Mouse (Mus musculus) CH12.LX (cell line): ENCODE data around the gene Grin3b. TPM values are rescaled to one million over a fixed set of nuclear protein-coding genes. Genes with fewer than 3 reads are reported as not detected.

Experiments
- DNase-seq: peaks from one replicate; pipeline ENCODE4 v3.0.0-alpha.2; 2013; ENCODE audit errors: extremely low read depth
- H3K27ac ChIP-seq: 2 replicates; pipeline ENCODE4 v1.5.1; 2012; ENCODE audit warnings: low read depth, mild to moderate bottlenecking, control low read depth, moderate library complexity; ENCODE audit not compliant: insufficient read depth
- H3K27me3 ChIP-seq: replicated peaks from 2 replicates; pipeline ENCODE3; 2012; ENCODE audit warnings: inconsistent platforms
- H3K36me3 ChIP-seq, 2 experiments: replicated peaks in 1 of 2; 2 replicates each; pipeline versions ENCODE3 to v1.6.1; 2012; ENCODE audit warnings: inconsistent platforms in 1 of 2, low read length in 1 of 2, mild to moderate bottlenecking in 1 of 2, mixed read lengths in 1 of 2, moderate library complexity in 1 of 2; ENCODE audit not compliant: control insufficient read depth in 1 of 2, insufficient read depth in 1 of 2
- H3K4me1 ChIP-seq, 2 experiments: 2 replicates each; pipeline ENCODE4 v1.6.1; 2012; ENCODE audit warnings: inconsistent platforms in 1 of 2, moderate library complexity in 1 of 2; ENCODE audit not compliant: insufficient read depth in 2 of 2, control insufficient read depth in 1 of 2
- H3K4me2 ChIP-seq: 2 replicates; pipeline ENCODE4 v1.6.1; 2012; ENCODE audit warnings: low read depth, mild to moderate bottlenecking, control low read depth; ENCODE audit not compliant: poor library complexity, insufficient read depth, severe bottlenecking
- H3K4me3 ChIP-seq, 3 experiments: fragments of 150-350 bp in 1 of 3; sonication (generic) in 1 of 3; replicated peaks in 1 of 3; 2 replicates each; pipeline versions ENCODE3 to v1.5.1; 2011 to 2012; ENCODE audit warnings: low read depth in 2 of 3, low read length in 2 of 3, mild to moderate bottlenecking in 2 of 3, moderate library complexity in 2 of 3, control low read depth in 1 of 3, improper control_type of control experiment in 1 of 3, inconsistent platforms in 1 of 3, mixed read lengths in 1 of 3; ENCODE audit not compliant: poor library complexity in 1 of 3
- H3K79me2 ChIP-seq: replicated peaks from 2 replicates; pipeline ENCODE4 v1.6.1; 2012; ENCODE audit warnings: mild to moderate bottlenecking, moderate library complexity; ENCODE audit not compliant: control insufficient read depth, poor library complexity, insufficient read depth, severe bottlenecking; ENCODE audit errors: extremely low read depth
- H3K9ac ChIP-seq: 2 replicates; pipeline ENCODE4 v1.6.1; 2012; ENCODE audit warnings: low read depth, mild to moderate bottlenecking, control low read depth, moderate library complexity; ENCODE audit not compliant: insufficient read depth
- H3K9me3 ChIP-seq: replicated peaks from 2 replicates; pipeline ENCODE3; 2012; ENCODE audit warnings: low read length, inconsistent platforms, mixed read lengths
- CHD2 ChIP-seq: IDR thresholded peaks from 2 replicates; pipeline ENCODE4 v1.6.1; 2011; ENCODE audit warnings: low read length, improper control_type of control experiment
- CTCF ChIP-seq, 2 experiments: IDR thresholded peaks in 1 of 2; conservative IDR thresholded peaks in 1 of 2; 2 replicates each; pipeline ENCODE4 v1.5.1; 2011 to 2012; ENCODE audit warnings: low read depth in 2 of 2, low read length in 2 of 2, improper control_type of control experiment in 1 of 2, inconsistent platforms in 1 of 2, mild to moderate bottlenecking in 1 of 2, moderate library complexity in 1 of 2
- E2F4 ChIP-seq: IDR thresholded peaks from 2 replicates; pipeline ENCODE4 v1.6.1; 2011; ENCODE audit warnings: low read depth, low read length, improper control_type of control experiment; ENCODE audit not compliant: insufficient replicate concordance
- ELF1 ChIP-seq: IDR thresholded peaks from 2 replicates; pipeline ENCODE4 v1.6.1; 2014; ENCODE audit warnings: low read depth, mild to moderate bottlenecking, inconsistent platforms, low read length, improper control_type of control experiment
- EP300 ChIP-seq: IDR thresholded peaks from 2 replicates; pipeline ENCODE4 v1.6.1; 2011; ENCODE audit warnings: low read length, improper control_type of control experiment
- ETS1 ChIP-seq: conservative IDR thresholded peaks from 2 replicates; pipeline ENCODE4 v1.6.1; 2012; ENCODE audit warnings: low read depth, mild to moderate bottlenecking, inconsistent platforms, low read length, improper control_type of control experiment, moderate library complexity
- HCFC1 ChIP-seq: IDR thresholded peaks from 2 replicates; pipeline ENCODE4 v1.6.1; 2012; ENCODE audit warnings: low read depth, mild to moderate bottlenecking, inconsistent platforms, low read length, improper control_type of control experiment
- IRF4 ChIP-seq: IDR thresholded peaks from 2 replicates; pipeline ENCODE4 v1.6.1; 2014; ENCODE audit warnings: low read depth, mild to moderate bottlenecking, inconsistent platforms, low read length, improper control_type of control experiment
- JUN ChIP-seq: IDR thresholded peaks from 2 replicates; pipeline ENCODE4 v1.6.1; 2011; ENCODE audit warnings: low read depth, mild to moderate bottlenecking, low read length, improper control_type of control experiment, moderate library complexity; ENCODE audit not compliant: insufficient read depth
- KAT2A ChIP-seq: IDR thresholded peaks from 2 replicates; pipeline ENCODE4 v1.6.1; 2012; ENCODE audit warnings: low read length, improper control_type of control experiment, inconsistent platforms; ENCODE audit not compliant: insufficient replicate concordance
- MAX ChIP-seq: IDR thresholded peaks from 2 replicates; pipeline ENCODE4 v1.6.1; 2011; ENCODE audit warnings: low read length, improper control_type of control experiment
- MAZ ChIP-seq: IDR thresholded peaks from 2 replicates; pipeline ENCODE4 v1.6.1; 2012; ENCODE audit warnings: low read depth, mild to moderate bottlenecking, inconsistent platforms, low read length, improper control_type of control experiment, moderate library complexity
- MEF2A ChIP-seq: IDR thresholded peaks from 2 replicates; pipeline ENCODE4 v1.6.1; 2014; ENCODE audit warnings: low read depth, mild to moderate bottlenecking, inconsistent platforms, low read length, improper control_type of control experiment, borderline replicate concordance
- POLR2A ChIP-seq: IDR thresholded peaks from 2 replicates; pipeline ENCODE4 v1.6.1; 2011; ENCODE audit warnings: low read depth, mild to moderate bottlenecking, improper control_type of control experiment, low read length
- POLR2AphosphoS2 ChIP-seq: IDR thresholded peaks from 2 replicates; pipeline ENCODE4 v1.6.1; 2011; ENCODE audit warnings: low read depth, low read length, improper control_type of control experiment
- RAD21 ChIP-seq: IDR thresholded peaks from 2 replicates; pipeline ENCODE4 v1.6.1; 2011; ENCODE audit warnings: low read depth, mild to moderate bottlenecking, low read length, improper control_type of control experiment, moderate library complexity
- RCOR1 ChIP-seq: conservative IDR thresholded peaks from 2 replicates; pipeline ENCODE4 v1.6.1; 2012; ENCODE audit warnings: low read depth, mild to moderate bottlenecking, inconsistent platforms, low read length, improper control_type of control experiment
- SMC3 ChIP-seq: IDR thresholded peaks from 2 replicates; pipeline ENCODE4 v1.6.1; 2011; ENCODE audit warnings: low read depth, low read length, improper control_type of control experiment
- TBP ChIP-seq: conservative IDR thresholded peaks from 2 replicates; pipeline ENCODE4 v1.6.1; 2011; ENCODE audit warnings: low read depth, low read length, improper control_type of control experiment
- TCF12 ChIP-seq: IDR thresholded peaks from 2 replicates; pipeline ENCODE4 v1.6.1; 2014; ENCODE audit warnings: low read depth, mild to moderate bottlenecking, inconsistent platforms, low read length, improper control_type of control experiment
- USF2 ChIP-seq: conservative IDR thresholded peaks from 2 replicates; pipeline ENCODE4 v1.6.1; 2011; ENCODE audit warnings: low read depth, low read length, improper control_type of control experiment
- ZKSCAN1 ChIP-seq: IDR thresholded peaks from 2 replicates; pipeline ENCODE4 v1.6.1; 2012; ENCODE audit warnings: low read depth, inconsistent platforms, low read length, improper control_type of control experiment, borderline replicate concordance
- ZMIZ1 ChIP-seq: IDR thresholded peaks from 2 replicates; pipeline ENCODE4 v1.6.1; 2012; ENCODE audit warnings: low read depth, mild to moderate bottlenecking, inconsistent platforms, low read length, improper control_type of control experiment
- dilution Hi-C: fragments of 300-500 bp; cut with MboI; formaldehyde crosslinking; loops from 2 replicates; pipeline ENCODE4 v1.14.3; 2020; ENCODE audit warnings: low sequenced_read_pairs; ENCODE audit not compliant: extremely low pct_unique_long_range_greater_than_20kb, extremely low pct_ligation_motif_present
- in situ Hi-C: fragments of 300-500 bp; cut with MboI; formaldehyde crosslinking; loops from 3 replicates; pipeline ENCODE4 v1.14.3; 2019; ENCODE audit warnings: low sequenced_read_pairs, low pct_ligation_motif_present, low pct_unique_long_range_greater_than_20kb, mixed read lengths
- polyA plus RNA-seq: library from polyadenylated mRNA; unstranded; fragments of >175 nt; gene quantifications from 2 replicates; pipeline ENCODE4 v1.2.1, GENCODE M21; 2012; ENCODE audit warnings: low read depth; ENCODE audit not compliant: insufficient read length
- total RNA-seq, 2 experiments: library from RNA; depleted of rRNA; stranded (reverse); fragments of 300-350 nt in 1 of 2; fragments of >200 nt in 1 of 2; gene quantifications; 2 replicates each; pipeline ENCODE4 v1.2.3; 2012 to 2014

Grin3b gene
- total RNA-seq (2012; rRNA removed) (0.59 and 0.76 TPM in 2 replicates), total RNA-seq (2014; rRNA removed) (0.27 and 0.30 TPM in 2 replicates), polyA plus RNA-seq (0.56 and 0.78 TPM in 2 replicates)

- H3K27me3 ChIP-seq, result no peaks in the 10 kb centered on the region
- DNase-seq, result no peak
- no peak within 1 kb of the TSS for H3K4me2 ChIP-seq
- dilution Hi-C loops (no loop called here), in situ Hi-C loops (no loop called here)
- no peak within 1 kb of the TSS for H3K27ac ChIP-seq
- H3K36me3 ChIP-seq, result peaks cover 62 to 90% of the 10 kb centered on the region in 2 experiments
- H3K79me2 ChIP-seq, result no peaks in the 10 kb centered on the region
- H3K4me1 ChIP-seq, result no peaks in the 10 kb centered on the region
- H3K9ac ChIP-seq, result no peak within 1 kb of the TSS
- TF ChIP-seq CTCF (conservative IDR thresholded peaks at IDR 0.05 in 1 of 2, IDR thresholded peaks at IDR 0.05 in 1 of 2; ENCODE audit: low read depth in 2 of 2, low read length in 2 of 2) (no peak), TCF12 (no peak), IRF4 (no peak)
- H3K4me3 ChIP-seq, result no peak within 1 kb of the TSS
- peaks cover 2% of the 10 kb centered on the region for H3K9me3 ChIP-seq
Observed at GRCm38 (mm10) chr10:79970415-79971182, at the start of gene Grin3b. TSS of gene Grin3b (plus strand) at chr10:79970715.

GRCm38 (mm10) chr10:79920958-79921535, 49.5 kb upstream of the Grin3b start, which contains the start of gene R3hdm4:
TSS of gene R3hdm4 (minus strand) at chr10:79921208.
- peaks cover 3 to 32% of the 10 kb centered on the region in 2 experiments for H3K4me1 ChIP-seq
- in situ Hi-C loops (loop anchor here (5.0 kb wide), 1 partner anchor 89 kb away; no protein-coding TSS in a partner anchor), dilution Hi-C loops (no loop called here)
- TF ChIP-seq E2F4 (no peak), POLR2AphosphoS2 (no peak), JUN (no peak), HCFC1 (no peak), ELF1 (no peak), ZMIZ1 (no peak), ETS1 (no peak)
- no peaks in the 10 kb centered on the region for H3K27me3 ChIP-seq
- DNase-seq, result no peak
- no peaks in the 10 kb centered on the region; the same call in 1 of the 2 replicates for H3K79me2 ChIP-seq
- no peaks in the 10 kb centered on the region for H3K36me3 ChIP-seq
- no peak within 1 kb of the TSS for H3K4me2 ChIP-seq
- H3K27ac ChIP-seq, result no peak within 1 kb of the TSS
- no peak within 1 kb of the TSS for H3K9ac ChIP-seq
- H3K4me3 ChIP-seq, result no peak within 1 kb of the TSS
- H3K9me3 ChIP-seq, result peaks cover 4% of the 10 kb centered on the region

- H3K27me3 ChIP-seq, result no peaks in the 10 kb centered on the region
- no peak for DNase-seq
- H3K79me2 ChIP-seq, result no peaks in the 10 kb centered on the region
- no peaks in the 10 kb centered on the region for H3K36me3 ChIP-seq
- H3K9me3 ChIP-seq, result peaks cover 4% of the 10 kb centered on the region
- H3K4me3 ChIP-seq, result no peak overlapping the region
- in situ Hi-C loops, result loop anchor here (5.0 kb wide), 1 partner anchor 89 kb away; no protein-coding TSS in a partner anchor
- H3K9ac ChIP-seq, result no peak overlapping the region
- TF ChIP-seq KAT2A, result no peak
- no peak for TF ChIP-seq MAX
- no peak for TF ChIP-seq TCF12
- TF ChIP-seq CHD2, result no peak
- TF ChIP-seq EP300, result no peak
- no peak for TF ChIP-seq RCOR1
- TF ChIP-seq RAD21, result no peak
- TF ChIP-seq POLR2A, result no peak
- no peak for TF ChIP-seq ZKSCAN1
- no peak for TF ChIP-seq MAZ
- no peak for TF ChIP-seq SMC3
- no peak for TF ChIP-seq USF2
- TF ChIP-seq TBP, result no peak
- no peak for TF ChIP-seq MEF2A
- TF ChIP-seq ZMIZ1, result no peak
- TF ChIP-seq CTCF (conservative IDR thresholded peaks at IDR 0.05 in 1 of 2, IDR thresholded peaks at IDR 0.05 in 1 of 2; ENCODE audit: low read depth in 2 of 2, low read length in 2 of 2), result no peak
- dilution Hi-C loops, result no loop called here
- H3K4me1 ChIP-seq, result peaks cover 2 to 33% of the 10 kb centered on the region in 2 experiments; a peak in 2 of 4 replicates
- no peak overlapping the region for H3K4me2 ChIP-seq
- H3K27ac ChIP-seq, result no peak overlapping the region
Observed at GRCm38 (mm10) chr10:79921572-79921971, 48.9 kb upstream of the Grin3b start.
